Mouse (Mus musculus) limb, embryonic 14.5 days (tissue): Measurements from ENCODE around the gene Nppb. TPM values are rescaled to one million over a fixed set of nuclear protein-coding genes. Genes with fewer than 3 reads are reported as not detected.
A peak's percentile ranks its signal among the peaks of the same experiment; 100 is the strongest.

Experiments used
- ATAC-seq: fragments of 200-750 bp; cut with Nextera tagmentation; 2 replicates; pipeline ENCODE4 v1.8.0; 2017; ENCODE audit warnings: low read depth, moderate number of reproducible peaks, moderate TSS enrichment; ENCODE audit not compliant: low FRiP score
- DNase-seq: peaks from one replicate; pipeline ENCODE4 v3.0.0-alpha.2; 2015; ENCODE audit warnings: low spot score
- H3K27ac ChIP-seq: fragments of 300-500 bp; sonication (generic); replicated peaks from 2 replicates; pipeline ENCODE4 v1.5.1; 2014; ENCODE audit warnings: low read depth, mild to moderate bottlenecking, low read length, moderate library complexity, mixed read lengths
- H3K27me3 ChIP-seq: fragments of 300-500 bp; sonication (generic); 2 replicates; pipeline ENCODE4 v1.6.1; 2014; ENCODE audit warnings: low read length, mixed read lengths; ENCODE audit not compliant: control insufficient read depth, insufficient read depth
- H3K36me3 ChIP-seq: fragments of 300-500 bp; sonication (generic); 2 replicates; pipeline ENCODE4 v1.6.1; 2014; ENCODE audit warnings: mild to moderate bottlenecking, low read length, moderate library complexity, mixed read lengths; ENCODE audit not compliant: control insufficient read depth, insufficient read depth
- H3K4me1 ChIP-seq: fragments of 300-500 bp; sonication (generic); 2 replicates; pipeline ENCODE4 v1.6.1; 2014; ENCODE audit warnings: antibody characterized with exemption, low read length, mixed read lengths; ENCODE audit not compliant: control insufficient read depth, insufficient read depth
- H3K4me2 ChIP-seq: fragments of 300-500 bp; sonication (generic); replicated peaks from 2 replicates; pipeline ENCODE4 v1.6.1; 2014; ENCODE audit warnings: low read depth, mild to moderate bottlenecking, low read length, moderate library complexity; ENCODE audit not compliant: severe bottlenecking
- H3K4me3 ChIP-seq: fragments of 300-500 bp; sonication (generic); replicated peaks from 2 replicates; pipeline ENCODE4 v1.5.1; 2014; ENCODE audit warnings: low read length
- H3K9ac ChIP-seq: fragments of 300-500 bp; sonication (generic); 2 replicates; pipeline ENCODE4 v1.6.1; 2014; ENCODE audit warnings: mild to moderate bottlenecking, low read depth, low read length, moderate library complexity; ENCODE audit not compliant: severe bottlenecking
- H3K9me3 ChIP-seq: fragments of 300-500 bp; sonication (generic); 2 replicates; pipeline ENCODE4 v1.6.1; 2016; ENCODE audit warnings: low read length; ENCODE audit not compliant: control insufficient read depth
- POLR2A ChIP-seq: fragments of 200-500 bp; IDR thresholded peaks from 2 replicates; pipeline ENCODE4 v1.8.0; 2012; ENCODE audit warnings: inconsistent platforms, mild to moderate bottlenecking, moderate library complexity, borderline replicate concordance; ENCODE audit not compliant: insufficient read depth, insufficient read length; ENCODE audit errors: extremely low read depth
- WGBS: fragments of 180-500 bp; shearing (Covaris S2); extraction: QIAGEN DNeasy Blood & Tissue Kit; methylation state at CpG from one replicate; pipeline ENCODE4 v1.1.7; 2014; 5-methylcytosine and 5-hydroxymethylcytosine counted together
- polyA plus RNA-seq, 2 experiments: library from polyadenylated mRNA; depleted of rRNA in 1 of 2; stranded (reverse) in 1 of 2; unstranded in 1 of 2; fragments of >200 nt; fragmentation: Nextera tagmentation in 1 of 2; extraction: Ambion mirVana in 1 of 2; gene quantifications; 2 replicates each; pipeline versions ENCODE4 v1.2.1 to v1.2.3; 2012 to 2014

Nppb gene
- polyA plus RNA-seq, 2 experiments = 0.11 TPM; not detected in 1

GRCm38 (mm10) chr4:148009641-148010040, 24.1 kb downstream of the Nppb start:
- no peak for TF ChIP-seq POLR2A
- ATAC-seq (no peak), DNase-seq (no peak)
- Histone ChIP-seq H3K4me3 (no peak overlapping the region), H3K4me2 (no peak overlapping the region), H3K27me3 (no peaks in the 10 kb centered on the region), H3K4me1 (no peaks in the 10 kb centered on the region), H3K9me3 (no peaks in the 10 kb centered on the region), H3K27ac (no peak overlapping the region), H3K36me3 (peaks cover 99% of the 10 kb centered on the region), H3K9ac (no peak overlapping the region)
- WGBS = 100% methylated on average over 2 of the region's 2 CpGs

- no peak for DNase-seq
- no peaks in the 10 kb centered on the region for H3K27me3 ChIP-seq
- no peak for TF ChIP-seq POLR2A
- ATAC-seq = no peak
- H3K4me2 ChIP-seq = no peak overlapping the region
- H3K9me3 ChIP-seq = no peaks in the 10 kb centered on the region
- no peak overlapping the region for H3K4me3 ChIP-seq
- peaks cover 99% of the 10 kb centered on the region for H3K36me3 ChIP-seq
- no peak overlapping the region for H3K27ac ChIP-seq
- WGBS = 82% methylated on average over 3 of the region's 3 CpGs
- no peaks in the 10 kb centered on the region for H3K4me1 ChIP-seq
- no peak overlapping the region for H3K9ac ChIP-seq
These were observed 25.7 kb downstream of the Nppb start for GRCm38 (mm10) chr4:148011332-148011731.

GRCm38 (mm10) chr4:148012216-148012615, 26.6 kb downstream of the Nppb start:
- ATAC-seq (no peak), DNase-seq (no peak)
- Histone ChIP-seq H3K9ac (no peak overlapping the region), H3K27me3 (no peaks in the 10 kb centered on the region), H3K4me1 (no peaks in the 10 kb centered on the region), H3K27ac (no peak overlapping the region), H3K9me3 (no peaks in the 10 kb centered on the region), H3K4me2 (no peak overlapping the region), H3K4me3 (no peak overlapping the region), H3K36me3 (peaks cover 99% of the 10 kb centered on the region)
- no peak for TF ChIP-seq POLR2A
- 93% methylated on average over 4 of the region's 4 CpGs for WGBS

DNA sequence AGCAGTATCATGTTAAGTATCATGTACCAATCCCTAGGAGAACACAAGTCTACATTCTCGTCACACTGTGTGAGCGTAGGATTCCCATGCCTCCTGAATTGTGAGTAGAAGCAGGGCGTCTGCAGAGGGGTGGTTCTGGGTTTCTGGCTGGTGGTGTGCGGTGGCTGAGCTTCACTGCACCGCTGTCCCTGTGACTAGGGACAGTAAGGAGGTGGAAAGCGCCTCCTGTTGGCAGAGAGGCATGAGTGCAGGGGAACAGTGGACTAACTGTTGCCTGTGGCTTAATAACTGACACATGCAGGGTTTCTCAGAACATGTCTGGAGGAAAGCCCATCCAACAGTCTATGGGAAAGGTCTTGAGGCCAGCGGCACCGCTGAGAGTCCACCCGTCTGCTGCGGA, 29.8 kb downstream of the Nppb start:
- H3K36me3 ChIP-seq = peaks cover 95% of the 10 kb centered on the region
- no peak for TF ChIP-seq POLR2A
- H3K4me2 ChIP-seq = no peak overlapping the region
- H3K4me3 ChIP-seq = no peak overlapping the region
- H3K4me1 ChIP-seq = no peaks in the 10 kb centered on the region
- WGBS = 83% methylated on average over 10 of the region's 10 CpGs
- H3K9ac ChIP-seq = no peak overlapping the region
- ATAC-seq (no peak), DNase-seq (no peak)
- H3K27ac ChIP-seq = no peak overlapping the region
- H3K27me3 ChIP-seq = no peaks in the 10 kb centered on the region
- no peaks in the 10 kb centered on the region for H3K9me3 ChIP-seq

DNA sequence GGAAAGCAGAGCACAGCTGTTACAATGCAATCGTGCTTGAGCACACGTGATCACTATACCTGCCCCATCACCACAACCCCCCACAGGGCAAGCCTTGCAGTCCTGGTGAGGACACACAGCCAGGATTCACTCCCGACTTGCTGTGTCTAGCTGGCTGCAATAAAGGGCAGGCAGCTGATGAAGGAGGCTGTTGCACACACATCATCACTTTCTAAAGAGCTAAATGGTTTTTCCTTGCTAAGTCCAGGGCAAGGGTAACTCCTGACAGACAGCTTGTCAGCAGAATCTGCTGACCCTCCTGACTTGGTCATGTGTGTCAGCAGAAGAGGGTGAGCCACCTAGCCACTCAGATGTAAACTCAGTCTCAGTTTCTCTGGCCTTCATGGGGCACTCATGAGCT, 31.4 kb downstream of the Nppb start:
- Histone ChIP-seq H3K4me3 (no peak overlapping the region), H3K27me3 (no peaks in the 10 kb centered on the region), H3K4me2 (no peak overlapping the region), H3K36me3 (peaks cover 92% of the 10 kb centered on the region), H3K9ac (no peak overlapping the region), H3K27ac (no peak overlapping the region), H3K4me1 (no peaks in the 10 kb centered on the region), H3K9me3 (no peaks in the 10 kb centered on the region)
- ATAC-seq (no peak), DNase-seq (no peak)
- TF ChIP-seq POLR2A = no peak
- WGBS = 80% methylated on average over 3 of the region's 3 CpGs

GRCm38 (mm10) chr4:148018410-148018809, 32.8 kb downstream of the Nppb start:
- no peak overlapping the region for H3K9ac ChIP-seq
- peak overlapping the region; percentile 48; the same call in 1 of the 2 replicates for H3K27ac ChIP-seq

More at GRCm38 (mm10) chr4:148018410-148018809, 32.8 kb downstream of the Nppb start:
- ATAC-seq (peak; percentile 66), DNase-seq (no peak)
- Histone ChIP-seq H3K9me3 (no peaks in the 10 kb centered on the region), H3K4me3 (no peak overlapping the region), H3K4me2 (no peak overlapping the region), H3K4me1 (no peaks in the 10 kb centered on the region), H3K27me3 (no peaks in the 10 kb centered on the region), H3K36me3 (peaks cover 92% of the 10 kb centered on the region)
- WGBS = 80% methylated on average over 2 of the region's 2 CpGs
- no peak for TF ChIP-seq POLR2A
